Mouse (Mus musculus): Measurements from ENCODE around the gene Cacna1g.

Cacna1g gene

DNA sequence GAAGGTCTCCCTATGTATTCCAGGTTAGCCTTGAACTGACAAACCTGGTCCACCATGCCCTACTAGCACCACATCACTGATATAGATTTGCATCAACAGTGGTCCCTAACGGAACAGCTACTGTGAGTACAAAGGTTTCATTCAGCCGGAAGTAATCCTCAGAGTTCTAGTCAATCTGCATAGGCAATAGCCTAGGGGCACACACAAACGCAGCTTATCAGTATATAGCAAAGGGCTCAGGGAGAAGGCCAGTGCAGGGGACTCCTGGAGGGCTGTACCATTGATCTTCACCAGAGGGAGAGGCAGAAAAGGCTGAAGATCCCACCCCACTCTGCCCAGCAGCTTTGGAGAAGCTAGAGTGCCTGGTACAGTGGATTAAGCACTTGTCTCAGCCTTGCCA lies 27.0 kb downstream of the Cacna1g start:
- DNase-seq (ENCODE audit: low spot score in 2 of 2): no peak

- no peak for DNase-seq (ENCODE audit: low spot score in 2 of 2)
Observed at GRCm38 (mm10) chr11:94445300-94445699, 28.7 kb downstream of the Cacna1g start.

- DNase-seq (ENCODE audit: low spot score in 2 of 2): no peak
Observed at GRCm38 (mm10) chr11:94444829-94445228, 29.2 kb downstream of the Cacna1g start.

DNA sequence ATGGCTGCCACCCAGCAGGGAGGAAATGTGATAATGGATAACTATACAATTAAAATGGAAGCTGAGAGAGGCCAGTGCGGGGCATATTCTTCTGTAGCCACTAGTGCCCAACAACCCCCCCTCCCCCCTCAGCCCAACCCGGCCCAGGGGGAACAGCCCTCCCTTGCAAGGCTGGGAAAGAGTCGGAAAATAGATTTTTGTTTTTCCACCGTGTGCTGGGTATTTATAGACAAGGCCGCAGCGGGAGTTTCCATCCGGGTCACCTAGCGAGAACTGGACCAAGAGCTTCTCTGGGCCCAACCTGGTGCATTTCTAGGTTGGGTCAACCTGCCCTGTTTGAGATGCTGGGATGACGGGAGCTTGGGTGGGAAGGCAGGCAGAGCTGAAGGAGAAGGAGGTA lies 32.2 kb downstream of the Cacna1g start:
- DNase-seq (ENCODE audit: low spot score in 2 of 2): no peak

DNA sequence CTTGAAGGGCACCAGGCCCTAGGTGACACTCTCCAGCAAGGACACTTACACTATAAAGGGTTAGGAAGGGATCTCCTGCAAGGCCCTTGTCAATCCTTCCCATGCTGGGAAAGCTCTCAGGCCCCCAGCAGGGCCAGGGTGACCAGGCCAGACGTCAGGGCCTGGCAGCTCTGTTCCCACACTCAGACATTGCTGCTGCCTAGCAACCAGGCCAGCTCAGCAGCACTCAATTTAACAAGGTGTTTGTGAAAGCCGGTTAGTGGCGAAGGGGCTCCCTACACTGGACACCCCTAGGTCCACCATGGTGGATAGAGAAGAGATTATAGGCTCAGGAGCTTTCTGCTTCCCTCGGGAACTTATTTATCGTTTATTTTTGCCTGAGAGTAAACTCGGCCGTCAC lies 32.9 kb downstream of the Cacna1g start:
- no peak for DNase-seq (ENCODE audit: low spot score in 2 of 2)

GRCm38 (mm10) chr11:94440421-94440820 lies 33.6 kb downstream of the Cacna1g start:
- DNase-seq (ENCODE audit: low spot score in 2 of 2): no peak

GRCm38 (mm10) chr11:94429011-94429651 lies 44.9 kb downstream of the Cacna1g start:
- DNase-seq (ENCODE audit: low spot score in 2 of 2): no peak

DNA sequence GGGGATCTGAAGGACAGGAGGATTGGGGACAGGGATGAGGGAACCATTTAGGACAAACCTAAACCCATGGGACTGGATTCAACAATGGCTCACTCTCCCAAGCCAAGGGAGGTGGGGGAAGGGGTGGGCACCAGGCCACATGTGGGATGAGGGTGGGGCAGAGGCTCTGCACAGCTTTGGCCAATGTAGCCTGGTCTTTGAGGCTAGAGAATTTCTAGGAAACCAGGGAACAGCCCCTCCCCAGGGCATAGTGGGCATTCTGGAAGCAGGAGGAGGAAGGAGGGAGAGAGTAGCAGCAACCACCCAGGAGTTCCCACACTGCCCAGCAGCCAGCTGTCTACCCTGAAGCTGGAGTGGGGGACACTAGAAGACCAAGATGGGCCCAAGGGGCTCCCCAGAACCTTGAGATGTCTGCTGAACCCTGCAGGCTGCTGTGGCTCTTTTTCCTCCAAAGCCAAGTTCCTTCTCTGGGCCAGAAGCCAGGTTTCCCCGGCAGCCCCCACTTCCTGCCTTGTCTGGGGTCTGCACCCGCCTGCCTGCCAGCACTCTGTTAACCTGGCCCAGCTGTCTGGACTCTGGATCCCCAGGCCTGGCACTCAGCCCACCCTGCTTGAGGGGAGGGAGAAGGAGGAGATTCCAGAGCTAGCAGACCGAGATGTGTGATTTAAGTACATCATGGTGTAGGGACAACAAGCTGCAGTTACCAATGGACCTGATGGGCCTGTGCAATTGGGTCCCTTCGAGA lies 45.7 kb downstream of the Cacna1g start:
- DNase-seq (ENCODE audit: low spot score in 2 of 2): peak; percentile 84 to 91

- DNase-seq (ENCODE audit: low spot score in 2 of 2): no peak
Observed at GRCm38 (mm10) chr11:94425656-94426055, 48.3 kb downstream of the Cacna1g start.

DNA sequence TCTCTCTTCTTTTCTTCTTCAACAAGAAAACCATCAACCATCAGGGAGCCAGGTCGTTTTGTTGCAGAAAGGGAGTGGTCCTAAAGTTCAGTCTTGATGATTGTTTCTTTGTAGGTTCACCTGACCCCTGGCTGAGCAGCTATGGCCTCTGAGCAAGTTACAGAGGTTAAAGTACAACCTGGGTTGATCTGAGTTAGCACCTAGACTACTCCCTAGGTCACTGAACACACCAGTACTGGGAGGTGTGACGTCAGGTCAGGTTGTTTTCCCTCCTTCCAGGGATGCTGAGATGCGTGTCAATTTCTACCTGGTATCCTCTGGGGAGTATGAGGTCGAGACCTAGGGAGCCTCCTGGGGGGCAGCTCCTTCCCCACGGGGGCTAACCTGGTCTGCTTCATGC lies 48.8 kb downstream of the Cacna1g start:
- DNase-seq (ENCODE audit: low spot score in 2 of 2): no peak

DNA sequence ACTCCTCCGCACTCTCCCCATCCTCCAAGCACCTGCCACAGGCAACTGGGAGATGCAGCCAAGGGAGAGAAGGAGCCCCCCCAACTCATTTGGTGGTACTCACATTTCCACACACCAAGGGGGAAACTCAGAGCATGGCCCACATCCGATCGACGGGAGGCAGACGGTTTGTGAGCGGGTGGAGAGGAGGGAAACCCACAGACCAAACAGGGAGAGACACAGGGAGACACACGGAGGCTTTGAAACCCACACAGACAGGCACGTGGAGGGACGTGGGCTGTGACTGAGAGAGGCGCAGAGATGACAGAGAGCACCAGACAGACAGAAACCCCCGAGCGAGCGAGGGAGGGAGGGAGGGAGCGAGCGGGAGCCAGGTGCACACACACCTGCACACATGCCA lies 49.6 kb downstream of the Cacna1g start:
- no peak for DNase-seq (ENCODE audit: low spot score in 2 of 2)

GRCm38 (mm10) chr11:94423855-94424254 lies 50.1 kb downstream of the Cacna1g start:
- DNase-seq (ENCODE audit: low spot score in 2 of 2): no peak

DNA sequence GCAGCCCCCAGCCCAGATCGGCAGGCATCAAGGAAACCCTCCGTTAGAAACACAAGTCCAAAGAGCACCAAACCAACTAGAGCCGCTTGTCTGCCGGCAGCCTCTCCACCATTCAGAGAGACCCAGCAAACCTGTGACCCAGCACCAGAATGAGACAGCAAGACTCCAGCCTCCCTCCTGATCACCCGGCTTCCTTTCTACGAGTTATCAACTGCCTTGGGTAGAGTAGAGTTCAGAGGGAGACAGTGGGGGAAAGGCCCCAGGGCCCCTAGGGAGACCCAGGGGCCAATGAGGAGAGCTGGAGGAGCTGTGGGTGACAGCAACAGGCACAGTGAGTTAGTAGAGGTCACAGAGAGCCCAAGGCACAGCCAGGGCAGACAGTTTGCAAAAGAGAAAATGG lies 53.0 kb downstream of the Cacna1g start:
- no peak for DNase-seq (ENCODE audit: low spot score in 2 of 2)

GRCm38 (mm10) chr11:94420325-94420724 lies 53.7 kb downstream of the Cacna1g start:
- no peak for DNase-seq (ENCODE audit: low spot score in 2 of 2)

DNA sequence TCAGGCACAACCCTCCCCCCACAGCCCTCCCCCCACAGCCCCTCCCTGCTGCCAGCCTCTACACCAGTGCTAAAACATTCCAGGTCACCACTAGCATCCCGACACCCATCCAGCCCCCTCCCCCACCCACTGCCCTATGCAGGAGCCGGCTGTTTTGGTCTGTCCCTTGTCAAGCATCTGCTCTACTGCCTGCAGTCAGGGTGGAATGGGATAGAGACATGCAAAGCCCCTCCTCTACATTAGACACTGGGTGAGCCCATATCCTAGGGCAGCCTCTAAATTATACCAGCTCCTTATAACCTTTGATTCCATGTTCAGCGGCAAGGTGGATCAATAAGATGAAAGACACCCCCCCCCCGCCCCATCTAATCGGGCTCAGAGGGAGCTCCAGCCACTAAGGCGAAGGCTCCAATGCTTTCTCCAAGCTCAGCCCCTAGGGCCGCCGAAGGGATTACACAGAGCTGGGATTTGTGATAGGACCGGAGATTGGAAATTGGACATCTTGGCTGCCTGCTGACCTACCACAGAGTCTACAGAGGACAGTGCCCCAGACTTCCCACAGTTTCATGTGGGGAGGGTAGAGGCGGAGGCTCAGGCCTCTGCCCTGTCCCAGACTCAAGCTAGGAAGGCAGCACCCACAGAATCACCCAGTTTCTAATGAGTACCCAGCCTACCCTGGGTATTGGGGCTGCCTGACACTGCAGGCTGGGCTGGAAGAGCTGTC lies 54.8 kb downstream of the Cacna1g start:
- DNase-seq (ENCODE audit: low spot score in 2 of 2): no peak

DNA sequence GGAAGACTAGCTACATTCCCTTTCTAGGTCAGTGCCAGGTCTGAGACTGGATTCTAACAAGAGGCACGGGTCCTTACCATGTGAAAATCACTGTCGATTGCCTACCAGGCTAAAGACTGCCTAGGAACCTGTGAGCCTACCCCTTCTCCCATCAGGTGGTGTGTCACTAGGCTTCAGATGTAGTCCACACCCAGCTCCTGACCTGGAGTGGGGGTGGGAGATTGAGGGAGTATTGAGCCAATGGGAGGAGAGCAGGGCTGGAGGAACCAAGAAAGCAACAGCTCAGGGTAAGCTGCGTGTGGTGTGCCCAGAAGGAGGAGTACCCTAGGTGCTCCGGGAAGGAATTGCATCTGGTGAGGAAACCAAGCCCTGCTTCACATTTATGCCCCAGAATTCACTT lies 60.0 kb downstream of the Cacna1g start:
- no peak for DNase-seq (ENCODE audit: low spot score in 2 of 2)

DNA sequence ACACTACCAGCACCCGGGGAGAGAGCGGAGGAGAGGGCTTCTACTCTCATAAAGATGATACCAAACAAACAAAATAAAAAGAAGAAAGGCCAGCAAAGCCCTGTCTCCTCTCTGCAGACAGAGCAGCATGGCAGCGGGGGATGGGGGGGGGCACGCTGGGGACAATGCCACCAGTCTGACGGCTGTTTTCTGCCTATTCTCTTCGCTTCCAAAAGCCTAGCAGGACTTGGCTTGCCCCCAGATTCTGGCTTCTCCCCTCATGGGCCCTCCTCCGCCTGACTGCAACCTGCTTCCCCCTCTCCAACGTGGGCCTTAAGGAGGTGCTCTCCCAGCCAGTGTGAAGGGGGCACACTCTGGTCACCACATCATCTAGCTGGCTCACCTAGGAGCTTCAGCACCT lies 60.5 kb downstream of the Cacna1g start:
- no peak for DNase-seq (ENCODE audit: low spot score in 2 of 2)

DNA sequence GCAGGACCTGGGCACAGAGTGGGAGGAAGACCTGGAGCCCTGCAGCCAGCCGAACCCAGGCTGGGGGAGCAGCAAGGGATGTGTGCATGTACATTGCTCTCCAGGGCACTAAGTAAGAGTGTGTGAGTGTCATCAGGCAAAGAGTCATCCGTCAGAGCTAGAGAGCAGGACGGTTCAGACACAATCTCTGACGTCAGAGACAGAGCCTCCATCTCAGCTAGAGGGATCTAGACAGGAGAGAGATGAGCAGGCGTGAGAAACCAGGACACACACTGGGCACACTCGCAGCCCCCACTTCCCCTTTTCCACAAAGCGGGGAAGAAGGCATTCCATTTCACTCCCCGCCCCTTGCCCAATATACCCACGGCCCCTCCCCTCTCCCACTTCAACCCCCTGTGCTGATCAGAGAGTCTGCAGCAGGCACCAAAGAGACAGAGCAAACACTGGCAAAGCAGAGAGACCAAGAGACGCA lies 61.0 kb downstream of the Cacna1g start:
- DNase-seq (ENCODE audit: low spot score in 2 of 2): no peak

DNA sequence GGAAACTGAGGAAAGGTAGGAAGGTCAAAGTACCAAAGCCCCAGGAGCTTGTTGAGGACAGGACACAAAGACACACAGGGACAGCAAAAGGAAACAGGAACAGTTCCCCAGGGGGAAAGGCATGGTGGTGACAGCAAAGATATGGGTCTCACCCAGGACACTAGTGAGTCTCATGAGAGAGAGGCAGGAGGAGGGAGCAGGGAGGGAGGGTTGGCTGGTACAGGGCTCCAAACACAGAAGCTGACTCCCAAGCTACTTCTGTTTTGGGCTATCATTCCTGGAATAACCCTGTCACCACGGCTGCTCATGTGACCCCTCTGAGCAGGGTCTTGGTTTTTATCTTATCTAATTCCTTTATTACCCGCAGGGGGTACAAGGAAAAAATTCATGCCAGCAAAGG lies 61.4 kb downstream of the Cacna1g start:
- DNase-seq (ENCODE audit: low spot score in 2 of 2): no peak

DNA sequence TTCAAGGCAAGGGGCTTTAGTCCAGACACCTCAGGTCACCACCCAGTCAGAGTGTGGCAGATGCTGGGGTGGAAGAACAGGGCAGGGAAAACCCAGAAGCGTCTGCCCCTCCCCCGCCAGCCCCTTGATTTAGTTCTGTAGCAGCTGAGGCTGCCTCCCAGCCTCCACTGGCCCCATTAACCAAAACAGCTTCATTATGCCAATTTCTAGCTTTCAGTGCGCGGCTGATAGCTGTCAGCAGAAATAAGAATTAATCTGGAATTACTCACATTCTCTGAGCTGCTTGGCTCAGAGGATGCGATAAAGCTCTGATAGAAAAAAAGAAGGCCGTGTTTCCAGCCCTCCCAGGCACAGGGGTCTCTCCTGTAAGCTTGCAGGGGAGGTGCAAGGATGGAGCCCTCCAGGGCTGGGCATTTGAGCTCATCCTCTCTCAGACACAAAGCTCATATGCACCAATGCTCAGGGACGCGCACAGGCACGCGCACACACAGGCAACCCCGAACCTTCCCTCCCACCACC lies 66.1 kb downstream of the Cacna1g start:
- DNase-seq (ENCODE audit: low spot score in 2 of 2): no peak

DNA sequence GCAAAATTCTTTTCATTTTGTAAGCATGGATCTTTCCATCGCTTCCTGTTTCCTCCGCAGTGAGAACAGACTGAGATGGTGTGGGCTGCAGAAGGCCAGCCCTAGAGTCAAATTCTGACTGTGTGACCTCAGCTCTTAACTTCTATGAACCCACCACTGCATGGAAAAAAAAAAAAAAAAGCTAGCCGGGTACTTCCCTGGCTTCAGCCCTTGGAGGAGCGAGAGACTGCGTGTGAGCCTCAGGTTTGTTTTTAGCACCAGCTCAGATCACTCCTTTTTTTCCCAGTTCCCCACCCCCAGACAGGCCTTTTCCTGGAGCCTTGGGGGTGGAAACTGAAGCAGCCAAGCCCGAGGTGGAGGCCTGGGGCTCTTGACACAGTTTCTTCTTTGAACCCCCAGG lies 68.7 kb downstream of the Cacna1g start:
- no peak for DNase-seq (ENCODE audit: low spot score in 2 of 2)

DNA sequence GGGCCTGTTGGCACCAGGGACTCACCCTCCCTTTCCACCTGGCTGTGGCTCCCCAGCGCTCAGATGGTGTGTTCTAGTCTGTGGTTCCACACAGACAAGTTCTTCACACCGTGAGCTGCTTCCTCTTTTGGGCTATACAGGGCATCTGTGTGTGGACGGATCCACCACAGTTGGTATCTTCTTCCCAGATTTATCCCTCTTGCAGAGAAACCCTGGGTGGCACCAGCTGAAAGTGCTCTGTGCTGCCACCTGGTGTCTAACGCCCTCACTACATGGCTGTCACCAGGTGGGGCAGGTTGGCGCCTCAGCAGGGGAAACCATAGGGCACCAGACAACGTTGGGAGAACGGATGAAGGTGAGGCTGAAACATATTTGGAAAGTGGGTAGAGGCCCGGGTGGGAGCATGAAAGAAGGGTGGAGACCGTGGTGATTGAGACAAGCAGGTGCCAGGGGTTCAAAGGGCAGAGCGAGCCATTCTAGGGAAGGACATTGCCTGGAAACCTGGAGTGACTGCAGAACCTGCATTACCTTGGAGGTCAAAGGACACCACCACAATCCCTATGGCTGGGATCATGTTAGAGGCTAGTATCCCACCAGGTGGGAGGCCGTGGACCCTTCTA lies 69.2 kb downstream of the Cacna1g start:
- DNase-seq (ENCODE audit: low spot score in 2 of 2): peak; percentile 60 to 87
